Mouse (Mus musculus) bone marrow macrophage, adult 2 months (primary cell): ENCODE data around the gene Ak1.

Source experiments
- CTCF ChIP-seq: IDR thresholded peaks from 2 replicates; pipeline ENCODE4 v1.5.1; 2012; ENCODE audit warnings: low read depth, mild to moderate bottlenecking, low read length, moderate library complexity
- POLR2A ChIP-seq: IDR thresholded peaks from 2 replicates; pipeline ENCODE4 v1.6.1; 2012; ENCODE audit warnings: mild to moderate bottlenecking, low read depth, low read length, borderline replicate concordance

- no peak for TF ChIP-seq CTCF
- TF ChIP-seq POLR2A, result no peak
These were observed at the start of gene Ak1 for GRCm38 (mm10) chr2:32621517-32621859.
